Mouse (Mus musculus) gastrocnemius, postnatal 25 days (tissue): ENCODE measurements around the gene Gm44503. TPM values are rescaled to one million over a fixed set of nuclear protein-coding genes. Genes with fewer than 3 reads are reported as not detected.

ENCODE experiments used
- DNase-seq: peaks from one replicate; pipeline ENCODE4 v3.0.0; 2022
- microRNA-seq, 2 experiments: library from miRNA; unstranded; fragments of <30 nt; microRNA quantifications; one replicate each; pipeline ENCODE4 v1.2.0; 2021; ENCODE audit warnings: borderline replicate concordance in 2 of 2
- total RNA-seq, 2 experiments: library from RNA; stranded (reverse); gene quantifications; 1 replicate in 1 of 2; 2 replicates in 1 of 2; pipeline ENCODE4 v1.2.3; 2021

Gene Gm44503
- total RNA-seq, 2 experiments from 2014 or later = not detected

DNA sequence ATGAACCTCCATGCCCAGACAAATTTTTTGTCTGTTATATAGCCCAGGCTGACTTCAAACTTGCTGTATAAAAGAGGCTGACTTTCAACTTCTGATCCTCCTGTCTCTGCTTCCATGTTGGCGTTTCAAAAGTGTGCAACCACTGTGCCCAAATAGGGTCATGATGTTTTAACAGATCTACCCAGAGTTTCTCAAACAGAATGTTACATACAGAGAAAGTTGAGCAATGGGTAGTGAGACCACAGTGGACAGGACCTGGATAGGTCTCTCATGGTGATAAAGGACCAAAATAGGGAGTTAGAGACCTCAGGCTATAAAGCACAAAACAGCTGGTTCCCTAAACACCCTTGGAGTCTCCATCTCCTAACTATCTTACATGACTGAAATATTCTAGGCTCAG is 71.8 kb downstream of the Gm44503 start:
- DNase-seq = no peak

DNA sequence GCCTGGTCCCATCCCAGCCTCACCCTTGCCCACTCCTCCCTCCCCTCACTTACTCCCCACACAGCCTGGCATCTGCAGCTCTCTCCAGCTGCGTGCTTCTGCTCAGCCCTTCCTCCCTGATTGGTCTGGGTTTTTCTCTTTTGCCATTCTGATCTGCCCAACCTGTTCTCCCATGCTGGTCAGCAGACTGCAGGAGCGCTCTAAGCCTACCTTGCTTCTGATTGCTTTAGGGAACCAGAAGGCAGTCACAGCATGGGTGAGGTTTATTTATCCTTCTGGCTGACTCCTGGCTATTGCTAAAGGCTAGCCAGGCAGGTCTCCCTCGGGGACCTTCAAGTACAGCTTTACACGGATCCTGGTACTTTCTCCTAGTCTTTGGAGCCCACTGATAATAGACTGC is 72.8 kb downstream of the Gm44503 start:
- no peak for DNase-seq

DNA sequence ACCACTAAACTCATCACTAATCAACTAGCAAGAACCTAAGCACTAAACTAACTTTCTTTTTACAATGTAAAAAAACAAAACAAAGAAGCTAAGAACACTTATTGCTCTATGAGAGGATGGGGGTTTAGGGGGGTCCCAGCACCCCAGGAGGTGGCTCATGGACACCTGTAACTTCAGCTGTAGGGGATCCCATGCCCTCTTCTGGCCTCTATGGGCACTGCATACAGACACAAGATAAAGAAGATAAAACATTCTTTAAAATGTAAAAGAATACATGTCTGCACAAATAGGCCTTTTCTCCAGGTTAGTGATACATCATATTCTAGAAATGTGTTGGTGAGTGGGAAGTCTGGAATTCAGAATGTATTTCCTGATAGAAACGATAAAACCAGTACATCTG is 74.8 kb downstream of the Gm44503 start:
- DNase-seq = no peak

DNA sequence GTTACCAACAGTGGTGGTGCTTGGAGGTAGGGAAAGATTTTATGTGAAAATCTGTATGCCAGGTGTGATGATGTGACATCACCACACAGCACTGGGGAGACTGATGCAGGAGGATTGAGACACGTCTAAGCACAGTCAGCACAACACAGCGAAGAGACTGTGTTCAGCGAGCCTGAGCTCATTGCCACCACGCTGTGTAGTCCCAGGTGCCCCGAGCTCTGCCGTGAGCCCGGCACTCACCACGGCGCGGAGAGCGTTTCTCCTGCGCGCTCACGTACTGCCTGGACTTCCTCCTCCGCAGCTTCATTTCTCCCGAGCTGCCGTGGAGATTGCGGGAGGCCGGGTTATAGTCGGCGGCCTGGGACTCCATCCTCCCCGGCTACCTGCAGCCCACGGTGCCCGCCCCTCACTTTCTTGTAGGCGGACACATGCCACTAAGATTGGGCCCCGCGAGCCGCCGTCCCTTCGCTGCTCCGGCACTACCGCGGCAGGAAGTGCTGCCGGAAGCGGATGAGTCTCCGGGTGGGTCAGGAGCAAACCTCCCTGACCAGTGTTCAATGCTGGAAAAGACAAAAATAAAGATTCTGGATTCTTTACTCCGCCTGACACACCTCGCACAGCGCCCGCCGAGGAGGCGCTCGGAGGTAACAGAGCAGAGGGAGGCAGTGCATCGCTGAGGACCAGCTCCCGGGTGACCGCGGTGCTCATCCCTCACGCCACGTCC is 80.7 kb downstream of the Gm44503 start:
- peak; percentile 90 for DNase-seq

DNA sequence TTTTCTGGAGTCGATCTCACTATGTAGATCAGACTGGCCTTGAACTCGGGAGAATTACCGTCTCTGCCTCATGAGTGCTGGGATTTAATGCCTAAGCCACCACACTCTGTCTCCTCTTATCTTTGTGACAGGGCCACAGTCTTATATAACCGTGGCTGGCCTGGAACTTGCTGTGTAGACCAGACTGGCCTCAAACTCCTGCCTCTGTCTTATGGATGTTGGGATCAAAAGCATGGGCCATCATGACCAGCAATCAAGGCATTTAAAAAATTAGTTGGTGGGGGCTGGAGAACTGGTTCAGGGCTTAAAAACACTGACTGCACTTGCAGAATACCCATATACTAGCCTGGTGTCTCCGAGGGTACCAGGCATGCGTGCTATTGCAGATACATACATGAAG is 81.4 kb downstream of the Gm44503 start, which contains the start of gene Pigb:
Gene Pigb, minus strand, starts transcription at position 299 of the 400 bp plus-strand sequence.
- no peak for DNase-seq

DNA sequence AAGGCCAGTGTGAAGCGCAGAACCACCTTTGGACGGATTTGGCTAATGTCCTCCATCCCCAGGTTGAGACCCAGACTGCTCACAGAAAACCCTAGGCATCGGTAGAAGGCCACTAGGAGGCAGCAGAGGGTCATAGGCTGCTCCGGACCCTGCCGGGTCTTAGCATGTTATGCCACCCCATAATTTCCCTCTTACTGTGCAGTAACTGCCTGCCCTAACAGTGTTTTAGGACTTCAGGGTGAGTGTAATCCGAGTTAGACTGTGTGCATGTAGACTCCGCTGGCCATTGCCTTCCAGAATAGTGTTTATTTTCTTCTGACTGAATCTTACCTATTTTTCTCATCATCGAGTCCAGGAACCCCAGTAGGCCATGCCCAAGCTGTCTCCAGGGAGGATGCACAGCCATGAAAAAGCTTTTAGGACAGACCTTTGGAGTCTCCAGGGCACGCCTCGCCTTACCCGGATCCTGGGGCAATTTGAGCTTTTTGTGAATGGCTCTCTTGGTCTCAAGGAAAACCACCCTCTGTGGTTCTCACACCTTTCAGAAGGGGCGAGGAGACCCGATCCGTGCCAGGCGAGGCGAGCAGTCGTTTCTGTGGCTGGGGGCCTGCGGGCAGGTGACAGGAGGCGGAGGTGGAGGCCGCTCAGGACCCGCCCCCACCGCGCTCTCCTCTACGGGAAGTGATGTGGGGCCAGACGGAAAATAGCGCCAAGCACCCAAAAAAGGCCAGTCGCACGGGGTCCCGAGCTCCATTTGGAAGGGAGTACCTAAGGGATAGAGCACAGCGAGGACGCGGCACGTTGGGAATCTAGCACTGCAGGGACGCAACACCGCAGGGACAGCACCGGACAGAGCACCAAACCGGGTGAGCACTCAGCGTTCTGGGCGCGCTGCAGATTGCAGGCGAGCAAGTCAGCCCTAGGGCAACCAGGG is 85.8 kb downstream of the Gm44503 start, which contains the start of gene Rab27a:
Gene Rab27a, plus strand, starts transcription at position 709 of the 934 bp plus-strand sequence.
- peak; percentile 66 for DNase-seq

DNA sequence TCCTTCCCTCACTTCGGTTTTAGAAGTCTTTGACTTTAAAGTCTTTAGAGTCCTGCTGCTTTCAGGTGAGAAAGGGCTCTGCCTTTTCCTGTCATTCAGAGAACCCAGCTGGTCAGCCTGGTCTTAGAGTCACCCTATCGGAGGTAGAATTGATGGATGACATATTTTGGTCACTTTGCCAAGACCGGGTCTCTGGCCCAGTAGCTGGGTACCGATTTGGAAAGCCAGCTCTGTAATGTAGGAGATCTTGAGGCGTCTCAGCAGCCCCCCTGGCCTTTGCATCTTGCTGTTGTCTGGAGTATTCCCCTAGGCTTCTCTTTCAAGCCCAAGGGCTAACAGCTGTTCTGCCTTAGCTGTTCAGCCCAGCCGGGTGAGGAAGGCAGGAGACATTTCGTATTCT is 86.6 kb downstream of the Gm44503 start:
- DNase-seq = no peak

DNA sequence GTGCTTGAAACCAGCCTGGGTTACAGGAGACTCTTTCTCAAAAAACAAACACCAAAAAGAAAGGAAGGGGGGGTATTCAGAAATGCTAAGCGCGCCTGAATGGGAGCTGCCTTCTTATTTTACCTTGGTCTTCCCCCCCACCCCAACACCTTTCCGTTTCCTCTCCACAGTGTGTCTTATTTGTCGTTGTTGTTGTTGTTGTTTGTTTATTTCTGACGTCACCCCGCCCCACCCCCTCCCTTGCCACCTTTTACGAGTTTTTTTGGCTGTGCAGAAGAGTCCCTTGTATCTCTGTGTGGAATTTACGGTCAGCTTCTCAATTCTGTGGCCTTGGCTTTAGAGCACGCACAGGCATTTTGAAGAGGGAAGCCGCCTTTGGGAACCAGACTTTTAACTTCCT is 87.1 kb downstream of the Gm44503 start:
- no peak for DNase-seq

DNA sequence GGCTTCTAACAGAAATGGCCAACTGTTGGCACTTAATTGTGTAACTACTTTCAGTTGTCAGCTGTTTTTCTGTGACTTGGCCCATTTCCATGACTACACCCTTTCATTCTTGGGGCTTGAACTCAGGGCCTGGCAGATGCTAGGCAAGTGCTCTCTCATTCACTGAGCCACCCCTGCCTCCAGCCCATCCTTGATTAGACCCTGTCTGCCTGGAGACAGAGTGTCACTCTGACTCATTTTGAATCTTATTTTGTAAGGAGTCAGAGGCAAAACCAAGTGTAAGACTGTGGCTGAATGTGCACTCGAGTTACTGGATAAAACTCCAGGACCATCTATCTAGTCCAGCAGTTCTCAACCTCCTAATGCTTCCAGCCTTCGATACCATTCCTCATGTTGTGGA is 89.3 kb downstream of the Gm44503 start:
- DNase-seq = no peak

DNA sequence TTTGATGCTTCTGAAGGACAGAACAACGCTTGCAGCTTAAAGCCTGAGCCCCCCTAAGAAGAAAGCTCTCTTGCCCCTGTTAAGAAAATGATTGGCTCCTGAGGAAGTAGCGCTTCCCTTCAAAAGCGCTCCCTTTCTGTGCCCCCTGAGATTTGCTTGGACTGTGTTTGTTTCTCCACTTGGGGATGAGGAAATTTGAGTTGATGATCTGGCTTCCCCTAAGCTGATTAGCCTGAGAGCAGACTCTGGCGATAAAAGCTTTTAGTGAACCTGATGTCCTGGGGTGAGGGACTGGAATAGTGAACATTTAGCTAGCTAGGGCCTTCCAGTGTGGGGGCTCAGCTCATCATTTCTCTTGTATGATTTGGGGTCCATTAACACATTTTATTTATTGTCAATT is 90.3 kb downstream of the Gm44503 start:
- DNase-seq = no peak

DNA sequence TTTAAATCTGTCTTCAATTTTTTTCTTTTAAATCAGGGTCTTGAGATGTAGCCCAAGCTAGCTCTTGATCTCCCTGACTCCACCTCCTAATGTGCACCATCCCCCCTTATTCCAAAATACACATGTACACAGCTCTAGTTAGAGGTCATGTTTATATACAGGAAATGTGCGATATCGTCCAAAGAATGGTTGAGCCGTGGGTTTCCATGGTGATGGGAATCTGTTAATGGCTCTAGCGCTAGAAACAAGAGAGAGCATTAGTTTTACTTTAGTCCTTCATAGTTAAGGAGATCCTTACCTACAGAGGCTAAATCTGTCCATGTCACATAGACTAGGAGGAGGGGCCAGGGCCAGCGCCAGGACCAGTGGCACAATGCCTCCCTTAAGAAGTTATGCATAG is 91.2 kb downstream of the Gm44503 start:
- DNase-seq = no peak

DNA sequence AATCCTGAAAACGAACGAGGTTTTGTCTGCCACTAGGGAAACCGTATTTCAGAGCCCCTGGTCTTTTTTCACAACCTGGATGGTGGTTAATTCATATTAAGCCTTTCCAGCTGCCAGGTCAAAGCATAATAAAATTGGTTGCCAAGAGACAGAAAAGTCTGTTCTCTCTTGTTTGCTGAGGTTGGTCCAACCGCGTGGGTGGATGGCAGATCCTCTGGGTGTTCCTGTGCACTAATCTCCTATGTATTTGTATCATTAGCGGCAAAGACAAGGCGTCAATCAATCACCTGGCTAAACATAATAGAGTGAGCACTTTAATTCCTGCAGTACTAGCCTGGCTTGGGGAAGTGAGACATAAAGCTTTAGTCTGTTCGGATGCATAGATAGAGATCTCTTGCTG is 92.0 kb downstream of the Gm44503 start:
- DNase-seq = no peak

DNA sequence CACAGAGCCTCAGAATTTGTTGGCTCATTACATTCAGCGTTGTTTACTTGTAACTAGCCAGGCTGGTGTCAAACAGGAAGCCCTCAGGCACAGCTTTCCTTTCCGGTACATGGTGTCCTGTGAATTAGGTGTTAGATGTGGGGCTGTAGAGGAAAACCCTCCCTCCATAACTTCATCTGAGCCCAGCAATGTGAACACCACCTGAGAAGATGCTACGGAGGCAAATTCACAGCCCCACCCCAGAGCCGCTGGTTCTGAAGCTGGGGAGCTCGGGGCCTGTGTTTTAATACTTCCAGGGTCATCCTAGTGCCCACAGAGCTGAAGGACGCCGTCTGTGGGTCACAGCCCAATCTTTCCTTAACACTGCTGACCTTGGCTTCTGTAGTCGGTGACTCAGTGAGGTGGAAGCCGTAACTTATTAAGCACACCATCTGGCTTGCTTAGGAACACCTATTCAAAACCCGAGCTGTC is 96.8 kb downstream of the Gm44503 start:
- DNase-seq = no peak

DNA sequence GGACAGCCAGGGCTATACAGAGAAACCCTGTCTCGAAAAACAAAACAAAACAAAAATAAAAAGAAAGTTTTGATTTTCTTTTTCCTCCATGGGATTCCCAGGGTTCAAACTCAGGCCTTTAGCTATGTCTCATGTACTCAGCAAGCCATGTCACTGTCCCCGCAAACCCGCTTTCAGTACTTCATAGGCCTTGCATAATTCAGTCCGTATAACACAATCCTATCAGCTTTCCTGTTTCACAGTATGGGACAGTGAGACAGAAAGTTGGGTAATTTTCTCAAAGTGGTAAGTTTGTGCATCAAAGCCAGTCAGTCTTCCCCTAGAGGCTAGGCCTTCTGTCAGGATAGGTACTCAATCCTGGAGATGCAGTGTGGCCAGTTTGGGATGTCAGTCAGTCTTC is 100.6 kb downstream of the Gm44503 start:
- DNase-seq = no peak

DNA sequence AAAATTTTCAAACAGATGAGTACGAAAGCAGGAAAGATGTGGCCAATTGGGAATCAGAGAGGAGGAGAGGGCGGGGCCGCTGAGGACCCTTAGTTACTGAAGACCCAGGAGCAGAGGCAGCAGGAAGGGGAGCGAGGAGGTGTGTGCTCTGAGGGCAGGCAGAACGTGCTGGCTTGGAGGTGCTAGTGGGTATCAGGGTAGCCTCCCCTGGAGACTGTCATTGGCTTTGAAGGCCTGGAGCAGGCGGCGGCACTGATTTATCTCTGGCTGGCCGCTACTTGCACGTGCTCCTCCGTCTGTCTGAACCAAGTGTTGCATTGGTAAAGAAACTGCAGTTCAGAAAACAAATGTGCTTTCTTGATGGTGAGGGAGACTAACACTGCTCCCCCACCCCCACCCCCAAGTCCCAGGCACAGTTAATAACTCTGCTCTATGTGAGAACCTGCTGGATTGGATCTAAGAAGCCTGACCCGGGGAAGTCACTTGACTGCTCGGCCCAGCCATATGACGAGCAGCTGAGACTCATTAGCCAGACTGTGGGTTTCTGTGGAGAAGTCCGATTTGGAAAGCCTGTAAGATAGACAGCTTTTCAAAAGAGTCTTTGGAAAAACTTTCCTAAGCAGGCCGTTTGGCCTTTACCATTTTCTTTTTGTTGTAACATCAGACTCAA is 105.1 kb downstream of the Gm44503 start:
- DNase-seq = no peak

Small RNA genes lying within 50 kb of the gene (microRNA-seq; reads per million reads assigned to microRNA genes)
- gene Gm27353 = 0 reads per million in 2 experiments

Other genes starting within 250 kb of the Gm44503 start
- under 1 TPM; 0.13 to 0.18 TPM for gene Prtg, start 152.0 kb upstream of the Gm44503 start, total RNA-seq
- 1 to 10 TPM; 6.9 to 8.3 TPM for gene Pygo1, start 33.2 kb upstream of the Gm44503 start, total RNA-seq
- under 1 TPM; 0.49 to 0.78 TPM for gene Dyx1c1, start 67 bp upstream of the Gm44503 start, total RNA-seq
- gene Ccpg1os, start 26.5 kb downstream of the Gm44503 start, total RNA-seq = 1 to 10 TPM; 7.0 to 9.4 TPM
- 10 to 100 TPM; 53.9 to 59.0 TPM for gene Ccpg1, start 26.6 kb downstream of the Gm44503 start, total RNA-seq
- gene Pigb, start 81.5 kb downstream of the Gm44503 start, total RNA-seq = 1 to 10 TPM; 3.7 to 3.9 TPM
- gene Rab27a, start 86.0 kb downstream of the Gm44503 start, total RNA-seq = 1 to 10 TPM; 1.9 to 2.5 TPM
- not detected for gene Khdc3, start 143.0 kb downstream of the Gm44503 start, total RNA-seq
- not detected for gene Gm20509, start 143.6 kb downstream of the Gm44503 start, total RNA-seq
- gene Rsl24d1, start 154.6 kb downstream of the Gm44503 start, total RNA-seq = 10 to 100 TPM; 39.7 to 43.8 TPM